Mouse (Mus musculus) kidney, postnatal 25 days (tissue): Measurements from ENCODE around the gene Cox6a1.

Source experiments
- DNase-seq, 2 experiments: peaks; one replicate each; pipeline ENCODE4 v3.0.0; 2021; ENCODE audit warnings: mixed read lengths in 2 of 2

The Cox6a1 gene

GRCm38 (mm10) chr5:115300792-115301614, 47.8 kb downstream of the Cox6a1 start, which contains the start of gene Dynll1:
Dynll1 (minus strand) TSS chr5:115300999.
- DNase-seq, result peak; percentile 99

GRCm38 (mm10) chr5:115300035-115300744, 48.6 kb downstream of the Cox6a1 start:
- DNase-seq, result peak; percentile 76 to 83

GRCm38 (mm10) chr5:115296347-115296746, 52.4 kb downstream of the Cox6a1 start:
- no peak for DNase-seq
